ENCODE assay signal across 26 mouse cellular contexts in the genomic region with DNA sequence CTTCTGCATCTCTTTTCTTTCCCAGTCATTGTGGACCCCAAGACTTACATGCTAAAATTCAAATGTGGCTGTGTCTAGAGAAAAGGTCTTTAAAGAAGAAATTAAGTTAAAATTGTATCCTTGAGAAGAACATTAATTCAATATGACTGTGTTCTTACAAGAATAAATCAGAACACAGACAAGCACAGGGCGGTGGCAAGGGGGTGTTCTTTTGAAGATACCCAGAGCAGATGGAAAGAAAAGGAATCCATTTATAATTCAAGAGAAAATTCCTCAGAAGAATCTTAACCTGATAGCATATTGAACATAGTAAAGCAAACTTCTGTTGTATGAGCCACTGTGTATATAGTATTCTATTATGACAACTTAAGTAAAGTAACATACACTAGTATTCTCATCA.
"Had no signal": no experiment of that assay in that cellular context is flagged by ENCODE, and none has a peak within 500 bp of the region (broad histone marks: within the 10 kb centered on the region; RNA-seq: fewer than 3 reads in every experiment).

No protein-coding gene starts in this region.

- H3K27ac ChIP-seq: heart, adult 2 months; heart, embryonic 13.5 days; heart, embryonic 15.5 days; hindbrain, embryonic 13.5 days; hindbrain, embryonic 15.5 days; hindbrain, postnatal 0 days; kidney, embryonic 15.5 days; kidney, postnatal 0 days; layer of hippocampus, adult 2 months; limb, embryonic 13.5 days; limb, embryonic 15.5 days; liver, embryonic 13.5 days; liver, embryonic 15.5 days had no signal

- H3K27me3 ChIP-seq: heart, embryonic 13.5 days; heart, embryonic 15.5 days; hindbrain, embryonic 13.5 days; hindbrain, embryonic 15.5 days; kidney, embryonic 15.5 days; limb, embryonic 15.5 days; liver, embryonic 13.5 days; liver, embryonic 15.5 days had no signal

- H3K36me3 ChIP-seq: heart, embryonic 13.5 days; heart, embryonic 15.5 days; hindbrain, embryonic 13.5 days; hindbrain, embryonic 15.5 days; kidney, embryonic 15.5 days; limb, embryonic 13.5 days; limb, embryonic 15.5 days; liver, embryonic 13.5 days; liver, embryonic 15.5 days had no signal

- H3K9ac ChIP-seq: heart, embryonic 13.5 days; heart, embryonic 15.5 days; hindbrain, embryonic 13.5 days; hindbrain, embryonic 15.5 days; kidney, embryonic 15.5 days; limb, embryonic 13.5 days; limb, embryonic 15.5 days; liver, embryonic 13.5 days; liver, embryonic 15.5 days had no signal

- H3K4me1 ChIP-seq: heart, embryonic 13.5 days; heart, embryonic 15.5 days; hindbrain, embryonic 13.5 days; hindbrain, embryonic 15.5 days; kidney, embryonic 15.5 days; limb, embryonic 13.5 days; limb, embryonic 15.5 days; liver, embryonic 13.5 days; liver, embryonic 15.5 days had no signal

- H3K9me3 ChIP-seq: heart, embryonic 13.5 days; heart, embryonic 15.5 days; hindbrain, embryonic 13.5 days; hindbrain, embryonic 15.5 days; kidney, embryonic 15.5 days; limb, embryonic 13.5 days; limb, embryonic 15.5 days; liver, embryonic 13.5 days; liver, embryonic 15.5 days had no signal

- ATAC-seq: hindbrain, postnatal 0 days; intestine, embryonic 16.5 days had no signal

- DNase-seq: gastrocnemius, postnatal 14 days; gastrocnemius, postnatal 36 days; heart, adult 11 months; heart, adult 2 months; heart, postnatal 14 days; heart, postnatal 36 days; kidney, adult 11 months; kidney, adult 2 months; kidney, adult 9 months; kidney, postnatal 14 days; kidney, postnatal 36 days; left cerebral cortex, postnatal 4 days; liver, embryonic 13.5 days had no signal

- H3K4me3 ChIP-seq: heart, adult 2 months; heart, embryonic 13.5 days; heart, embryonic 15.5 days; hindbrain, embryonic 13.5 days; hindbrain, embryonic 15.5 days; kidney, embryonic 15.5 days; layer of hippocampus, adult 2 months; limb, embryonic 13.5 days; limb, embryonic 15.5 days; liver, embryonic 13.5 days; liver, embryonic 15.5 days had no signal

- H3K4me2 ChIP-seq: heart, embryonic 11.5 days; heart, embryonic 13.5 days; heart, embryonic 15.5 days; hindbrain, embryonic 13.5 days; hindbrain, embryonic 15.5 days; kidney, embryonic 15.5 days; limb, embryonic 13.5 days; limb, embryonic 15.5 days; liver, embryonic 13.5 days; liver, embryonic 15.5 days had no signal
